Mouse (Mus musculus): ENCODE measurements around the gene Stat2. TPM values are rescaled to one million over a fixed set of nuclear protein-coding genes. Genes with fewer than 3 reads are reported as not detected.
"Not testable (repeated sequence)": the region's sequence is repeated elsewhere in the genome, so short reads cannot be mapped to it uniquely, and the experiment has no call there.

Gene Stat2
- total RNA-seq, 4 experiments from 2014 or later, result 7.1 to 9.5 (median 8.6) TPM

GRCm38 (mm10) chr10:128256328-128256727 is 14.0 kb upstream of the Stat2 start:
- no peak for DNase-seq (ENCODE audit: low spot score)

GRCm38 (mm10) chr10:128258953-128259352 is 11.4 kb upstream of the Stat2 start:
- no peak for DNase-seq (ENCODE audit: low spot score)

GRCm38 (mm10) chr10:128259946-128260345 is 10.4 kb upstream of the Stat2 start:
- DNase-seq (ENCODE audit: low spot score), result no peak

GRCm38 (mm10) chr10:128260376-128260775 is 10.0 kb upstream of the Stat2 start:
- not testable (repeated sequence) for DNase-seq (ENCODE audit: low spot score)

GRCm38 (mm10) chr10:128262300-128262699 is 8.1 kb upstream of the Stat2 start:
- no peak for DNase-seq (ENCODE audit: low spot score)

GRCm38 (mm10) chr10:128263393-128264310 is 6.7 kb upstream of the Stat2 start:
- no peak for DNase-seq (ENCODE audit: low spot score)

- no peak for DNase-seq (ENCODE audit: low spot score)
Observed at GRCm38 (mm10) chr10:128268371-128268770, 2.0 kb upstream of the Stat2 start, which contains the start of gene Apof. Gene Apof (plus strand): TSS chr10:128268671.

- DNase-seq (ENCODE audit: low spot score), result no peak
Observed at GRCm38 (mm10) chr10:128269206-128269910, 1.0 kb upstream of the Stat2 start.

GRCm38 (mm10) chr10:128270866-128271265 is 507 bp downstream of the Stat2 start:
- no peak for DNase-seq (ENCODE audit: low spot score)

GRCm38 (mm10) chr10:128271883-128272282 is 1.5 kb downstream of the Stat2 start:
- DNase-seq (ENCODE audit: low spot score), result no peak

GRCm38 (mm10) chr10:128272819-128273439 is 2.6 kb downstream of the Stat2 start:
- DNase-seq (ENCODE audit: low spot score), result not testable (repeated sequence)

GRCm38 (mm10) chr10:128275374-128275773 is 5.0 kb downstream of the Stat2 start:
- DNase-seq (ENCODE audit: low spot score), result not testable (repeated sequence)

GRCm38 (mm10) chr10:128278158-128278557 is 7.8 kb downstream of the Stat2 start:
- no peak for DNase-seq (ENCODE audit: low spot score)

- DNase-seq (ENCODE audit: low spot score), result no peak
Observed at GRCm38 (mm10) chr10:128280943-128281342, 10.6 kb downstream of the Stat2 start.

GRCm38 (mm10) chr10:128281682-128282081 is 11.3 kb downstream of the Stat2 start:
- no peak for DNase-seq (ENCODE audit: low spot score)

- DNase-seq (ENCODE audit: low spot score), result no peak
Observed at GRCm38 (mm10) chr10:128282886-128283450, 12.6 kb downstream of the Stat2 start.

- DNase-seq (ENCODE audit: low spot score), result peak; percentile 63
Observed at GRCm38 (mm10) chr10:128283604-128284579, 13.5 kb downstream of the Stat2 start.

- DNase-seq (ENCODE audit: low spot score), result peak; percentile 47
Observed at GRCm38 (mm10) chr10:128290594-128290993, 20.2 kb downstream of the Stat2 start.

- DNase-seq (ENCODE audit: low spot score), result no peak
Observed at GRCm38 (mm10) chr10:128296370-128297090, 26.2 kb downstream of the Stat2 start.

GRCm38 (mm10) chr10:128297221-128297620 is 26.9 kb downstream of the Stat2 start:
- no peak for DNase-seq (ENCODE audit: low spot score)

All from heart, adult 8-10 months (tissue).